In genomic region chr17:84431991-84432390, GRCm38 (mm10) we compare ENCODE assay signal across 21 mouse cellular contexts.
"Had no signal": no experiment of that assay in that cellular context is flagged by ENCODE, and none has a peak within 500 bp of the region (broad histone marks: within the 10 kb centered on the region; RNA-seq: fewer than 3 reads in every experiment).

No protein-coding gene starts in this region.

- H3K9me3 ChIP-seq: liver, embryonic 13.5 days; lung, embryonic 15.5 days; neural tube, embryonic 12.5 days; neural tube, embryonic 15.5 days had no signal

- H3K4me2 ChIP-seq: liver, embryonic 13.5 days; lung, embryonic 15.5 days; midbrain, embryonic 11.5 days; neural tube, embryonic 12.5 days; neural tube, embryonic 15.5 days had no signal

- H3K4me3 ChIP-seq: layer of hippocampus, adult 2 months; left cerebral cortex, adult 2 months; liver, embryonic 13.5 days; lung, embryonic 15.5 days; neural tube, embryonic 12.5 days; neural tube, embryonic 15.5 days had no signal

- DNase-seq: kidney, adult 18-20 months; kidney, adult 9 months; kidney, postnatal 14 days; layer of hippocampus, adult 9-11 months; liver, embryonic 13.5 days; lung, postnatal 14 days; lung, postnatal 4 days; midbrain, embryonic 14.5 days; right cerebral cortex, adult 18-20 months; right cerebral cortex, postnatal 14 days; right cerebral cortex, postnatal 4 days; spleen, adult 18-20 months; thymus, adult 2 months; thymus, postnatal 14 days; thymus, postnatal 4 days had no signal

- H3K27ac ChIP-seq: layer of hippocampus, adult 2 months; left cerebral cortex, adult 2 months; liver, embryonic 13.5 days; lung, embryonic 15.5 days; neural tube, embryonic 12.5 days; neural tube, embryonic 15.5 days had no signal

- H3K27me3 ChIP-seq: liver, embryonic 13.5 days; lung, embryonic 15.5 days; neural tube, embryonic 12.5 days; neural tube, embryonic 15.5 days had no signal

- H3K4me1 ChIP-seq: liver, embryonic 13.5 days; lung, embryonic 15.5 days; neural tube, embryonic 12.5 days; neural tube, embryonic 15.5 days had no signal

- H3K9ac ChIP-seq: liver, embryonic 13.5 days; lung, embryonic 15.5 days; neural tube, embryonic 12.5 days; neural tube, embryonic 15.5 days had no signal
